In genomic region chr2:120117346-120117745, GRCm38 (mm10) we compare ENCODE assay signal across 15 mouse cellular contexts.
"Had no signal": no experiment of that assay in that cellular context is flagged by ENCODE, and none has a peak within 500 bp of the region (broad histone marks: within the 10 kb centered on the region; RNA-seq: fewer than 3 reads in every experiment).

No protein-coding gene starts in this region.

- H3K9ac ChIP-seq: liver, embryonic 15.5 days; lung, embryonic 14.5 days; neural tube, embryonic 15.5 days had no signal

- H3K4me3 ChIP-seq: limb, embryonic 10.5 days; liver, embryonic 15.5 days; midbrain, embryonic 10.5 days; myocyte; neural tube, embryonic 15.5 days had no signal

- H3K4me1 ChIP-seq: midbrain, embryonic 10.5 days; neural tube, embryonic 15.5 days had no signal

- H3K9me3 ChIP-seq: limb, embryonic 10.5 days; liver, embryonic 15.5 days; midbrain, embryonic 10.5 days; neural tube, embryonic 15.5 days had no signal

- H3K27ac ChIP-seq: kidney, postnatal 0 days; limb, embryonic 10.5 days; liver, embryonic 15.5 days; midbrain, embryonic 10.5 days; neural tube, embryonic 15.5 days had no signal

- H3K27me3 ChIP-seq: liver, embryonic 15.5 days; neural tube, embryonic 15.5 days had no signal

- DNase-seq: kidney, adult 8-10 months; kidney, postnatal 36 days; lung, embryonic 14.5 days; midbrain, embryonic 14.5 days; right cerebral cortex, adult 18-20 months; right cerebral cortex, postnatal 25 days; thymus, postnatal 36 days had no signal

- ATAC-seq: intestine, embryonic 16.5 days had no signal

- H3K4me2 ChIP-seq: liver, embryonic 11.5 days; liver, embryonic 15.5 days; lung, embryonic 14.5 days; neural tube, embryonic 15.5 days had no signal

- H3K36me3 ChIP-seq: limb, embryonic 10.5 days; liver, embryonic 15.5 days; midbrain, embryonic 10.5 days; neural tube, embryonic 15.5 days had no signal
